Mouse (Mus musculus) neural tube, embryonic 14.5 days (tissue): ENCODE results near the gene Wnt3. TPM values are rescaled to one million over a fixed set of nuclear protein-coding genes. Genes with fewer than 3 reads are reported as not detected.

Source experiments
- ATAC-seq: fragments of 200-750 bp; cut with Nextera tagmentation; 2 replicates; pipeline ENCODE4 v1.8.0; 2017; ENCODE audit warnings: low read depth, mild to moderate bottlenecking, moderate TSS enrichment, moderate library complexity
- H3K27ac ChIP-seq: fragments of 300-500 bp; sonication (generic); 2 replicates; pipeline ENCODE4 v1.5.1; 2014; ENCODE audit warnings: low read depth, mild to moderate bottlenecking, control low read depth, low read length, moderate library complexity, mixed read lengths
- H3K27me3 ChIP-seq: fragments of 300-500 bp; sonication (generic); 2 replicates; pipeline ENCODE4 v1.6.1; 2014; ENCODE audit warnings: low read length; ENCODE audit not compliant: control insufficient read depth, insufficient read depth
- H3K36me3 ChIP-seq: fragments of 300-500 bp; sonication (generic); 2 replicates; pipeline ENCODE4 v1.6.1; 2014; ENCODE audit warnings: low read length, mixed read lengths; ENCODE audit not compliant: control insufficient read depth, insufficient read depth
- H3K4me1 ChIP-seq: fragments of 300-500 bp; sonication (generic); 2 replicates; pipeline ENCODE4 v1.6.1; 2014; ENCODE audit warnings: low read length; ENCODE audit not compliant: control insufficient read depth, insufficient read depth
- H3K4me2 ChIP-seq: fragments of 300-500 bp; sonication (generic); 2 replicates; pipeline ENCODE4 v1.6.1; 2014; ENCODE audit warnings: mild to moderate bottlenecking, low read depth, low read length, control low read depth
- H3K4me3 ChIP-seq: fragments of 300-500 bp; sonication (generic); 2 replicates; pipeline ENCODE4 v1.5.1; 2014; ENCODE audit warnings: low read depth, low read length, control low read depth, mixed read lengths
- H3K9ac ChIP-seq: fragments of 300-500 bp; sonication (generic); replicated peaks from 2 replicates; pipeline ENCODE4 v1.6.1; 2014; ENCODE audit warnings: low read depth, mild to moderate bottlenecking, control low read depth, low read length, mixed read lengths
- H3K9me3 ChIP-seq: fragments of 300-500 bp; sonication (generic); 2 replicates; pipeline ENCODE4 v1.6.1; 2016; ENCODE audit warnings: low read length; ENCODE audit not compliant: control insufficient read depth
- WGBS: fragments of 180-500 bp; shearing (Covaris S2); extraction: QIAGEN DNeasy Blood & Tissue Kit; methylation state at CpG from one replicate; pipeline ENCODE4 v1.1.7; 2014; 5-methylcytosine and 5-hydroxymethylcytosine counted together
- polyA plus RNA-seq: library from polyadenylated mRNA; unstranded; fragments of >200 nt; fragmentation: Nextera tagmentation; extraction: Ambion mirVana; gene quantifications from 2 replicates; pipeline ENCODE4 v1.2.1, GENCODE M21; 2014

The Wnt3 gene
- polyA plus RNA-seq, 1 experiment from 2014 or later = 11.2 TPM

DNA sequence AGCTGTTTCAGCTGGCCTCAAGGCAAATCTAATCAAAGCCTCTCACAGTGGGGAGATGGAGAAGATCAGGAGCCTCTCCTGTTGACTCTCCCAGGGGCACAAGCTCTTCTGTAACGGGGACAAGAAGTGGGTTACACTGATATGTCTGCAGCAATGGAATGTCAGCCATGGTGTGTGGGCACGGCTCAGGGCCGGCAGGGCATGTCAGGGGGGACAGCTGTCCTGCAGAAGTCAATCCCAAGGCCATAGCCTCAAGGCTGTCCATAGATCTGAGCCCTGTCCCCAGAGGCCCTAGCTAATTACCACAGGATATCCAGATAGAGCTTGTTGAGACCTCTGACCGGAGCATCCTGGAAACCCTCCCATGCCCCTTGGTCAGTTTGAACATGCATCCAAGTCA lies 30.9 kb downstream of the Wnt3 start:
- no peak overlapping the region for H3K9ac ChIP-seq
- no peak overlapping the region for H3K27ac ChIP-seq
- 0 out of 2 replicates have a peak, but pooled peaks cover 2% of the 10 kb centered on the region for H3K9me3 ChIP-seq
- no peak for ATAC-seq
- no peaks in the 10 kb centered on the region for H3K36me3 ChIP-seq
- no peaks in the 10 kb centered on the region for H3K27me3 ChIP-seq
- 86% methylated on average over 4 of the region's 4 CpGs for WGBS
- H3K4me3 ChIP-seq = no peak overlapping the region
- H3K4me1 ChIP-seq = peaks cover 18% of the 10 kb centered on the region
- H3K4me2 ChIP-seq = no peak overlapping the region

DNA sequence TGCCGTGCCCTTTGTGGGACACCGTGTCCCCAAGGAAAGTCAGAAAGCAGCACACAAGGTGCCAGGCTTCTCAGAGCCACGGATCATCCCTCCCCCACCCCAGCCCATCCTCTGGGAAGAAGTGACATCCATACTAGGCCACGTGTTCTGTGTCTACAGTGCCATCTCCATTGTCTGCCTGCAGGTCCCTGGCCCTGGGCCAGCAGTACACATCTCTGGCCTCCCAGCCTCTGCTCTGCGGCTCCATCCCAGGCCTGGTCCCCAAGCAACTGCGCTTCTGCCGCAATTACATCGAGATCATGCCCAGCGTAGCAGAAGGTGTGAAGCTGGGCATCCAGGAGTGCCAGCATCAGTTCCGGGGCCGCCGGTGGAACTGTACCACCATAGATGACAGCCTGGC lies 34.0 kb downstream of the Wnt3 start:
- 30% methylated on average over 12 of the region's 12 CpGs for WGBS
- Histone ChIP-seq H3K9ac (peak overlapping the region; percentile 8; the same call in 1 of the 2 replicates), H3K27me3 (no peaks in the 10 kb centered on the region), H3K27ac (peak overlapping the region; percentile 69), H3K4me1 (peaks cover 27% of the 10 kb centered on the region), H3K9me3 (0 out of 2 replicates have a peak, but pooled peaks cover 2% of the 10 kb centered on the region), H3K4me3 (peak overlapping the region; percentile 54; the same call in 1 of the 2 replicates), H3K4me2 (peak overlapping the region; percentile 94), H3K36me3 (no peaks in the 10 kb centered on the region)
- ATAC-seq = peak; percentile 76

DNA sequence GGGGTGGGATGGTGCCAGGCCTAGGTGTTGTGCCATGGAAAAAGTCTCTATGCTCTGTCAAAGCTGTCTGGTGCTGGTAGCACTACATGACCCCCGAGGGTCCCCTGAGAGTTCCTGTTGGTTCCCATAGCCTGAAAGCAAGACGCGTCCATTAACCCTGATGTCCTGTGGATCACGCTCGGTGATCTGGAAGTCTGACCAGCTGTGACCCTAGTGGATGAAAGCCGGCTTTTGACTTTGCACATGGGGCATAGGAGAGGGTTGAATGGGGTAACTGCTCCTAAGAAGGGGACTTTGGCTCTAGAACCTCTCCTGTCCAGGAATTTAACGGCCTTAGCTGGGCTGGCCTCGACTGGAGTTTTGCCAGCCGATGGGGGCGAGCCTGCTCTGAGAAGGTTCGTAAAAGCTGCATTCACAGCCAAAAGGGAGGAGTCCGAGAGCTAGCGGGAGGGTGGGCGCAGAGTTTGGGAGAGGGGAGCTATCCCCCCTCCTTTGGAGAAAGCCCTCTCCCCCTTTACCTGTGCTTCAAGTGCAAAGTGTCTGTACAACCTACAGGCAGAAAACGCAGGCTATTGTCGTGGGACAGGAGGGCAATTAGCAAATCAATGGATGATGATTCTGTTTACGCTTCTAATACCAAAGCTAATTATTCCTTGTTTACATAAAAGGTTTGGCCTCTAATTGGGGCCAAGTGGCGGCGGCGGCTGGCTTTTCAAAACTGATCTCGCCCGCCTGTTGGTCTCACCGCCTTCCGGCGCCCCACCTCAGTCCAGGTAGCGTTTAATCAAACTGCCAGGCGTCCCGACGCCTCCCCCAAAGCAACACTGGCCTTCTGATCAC lies 35.0 kb downstream of the Wnt3 start:
- peak overlapping the region; percentile 83 for H3K9ac ChIP-seq
- H3K36me3 ChIP-seq = no peaks in the 10 kb centered on the region
- peak overlapping the region; percentile 54 for H3K4me3 ChIP-seq
- no peaks in the 10 kb centered on the region for H3K27me3 ChIP-seq
- H3K4me2 ChIP-seq = peak overlapping the region; percentile 94
- peaks cover 27% of the 10 kb centered on the region for H3K4me1 ChIP-seq
- ATAC-seq = no peak
- H3K9me3 ChIP-seq = 0 out of 2 replicates have a peak, but pooled peaks cover 2% of the 10 kb centered on the region
- H3K27ac ChIP-seq = peak overlapping the region; percentile 88
- WGBS = 4% methylated on average over 29 of the region's 29 CpGs

DNA sequence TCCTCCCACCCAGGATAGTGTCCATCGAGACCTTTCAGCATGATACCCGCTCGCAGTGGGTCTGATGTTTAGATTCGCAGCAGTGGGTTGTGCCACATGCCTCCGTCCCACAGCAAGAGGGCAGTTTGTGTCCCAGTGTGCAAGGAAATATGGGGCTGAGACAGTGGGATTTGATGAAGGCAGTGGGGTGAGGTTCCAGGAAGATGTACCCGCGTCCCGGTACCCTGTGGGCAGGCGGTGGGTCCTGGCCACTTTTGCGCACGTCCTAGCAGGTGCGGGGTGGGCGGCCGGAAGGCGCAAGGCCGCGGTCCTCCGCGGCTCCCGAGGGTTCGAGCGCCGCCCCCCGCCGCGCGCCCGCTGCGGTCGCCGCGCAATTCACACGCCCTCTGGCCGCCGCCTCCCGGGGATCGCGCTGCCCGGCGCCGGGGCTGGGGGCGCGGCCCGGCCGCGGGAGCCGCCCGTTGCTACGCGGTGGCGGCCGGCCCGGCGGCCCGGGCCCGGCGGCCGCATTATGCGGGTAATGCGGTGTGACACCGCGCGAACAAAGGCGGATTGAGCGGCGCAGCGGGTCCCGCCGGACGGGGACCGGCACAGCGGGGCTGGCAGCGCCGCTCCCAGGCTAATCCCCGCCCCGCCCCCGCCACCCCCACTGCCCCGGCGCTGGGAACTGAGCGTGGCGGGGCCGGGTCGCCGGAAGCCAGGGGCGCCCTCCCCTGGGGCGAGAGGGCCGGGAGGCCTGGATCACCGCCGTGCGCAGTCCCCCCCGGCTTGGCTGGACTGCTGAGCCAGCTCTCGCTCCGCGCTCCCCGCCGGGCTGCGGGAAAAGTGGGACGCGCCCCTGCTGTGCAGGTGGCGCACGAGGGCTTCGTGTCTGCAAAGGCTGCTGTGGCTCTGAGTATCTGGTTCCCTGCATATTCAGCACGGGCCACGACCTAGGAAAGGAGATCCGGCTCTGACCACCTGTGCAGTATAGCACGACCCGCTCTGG lies 36.0 kb downstream of the Wnt3 start:
- Histone ChIP-seq H3K27me3 (no peaks in the 10 kb centered on the region), H3K36me3 (no peaks in the 10 kb centered on the region), H3K4me1 (peaks cover 27% of the 10 kb centered on the region), H3K9ac (peak overlapping the region; percentile 83), H3K27ac (peak overlapping the region; percentile 88), H3K9me3 (0 out of 2 replicates have a peak, but pooled peaks cover 2% of the 10 kb centered on the region), H3K4me2 (peak overlapping the region; percentile 94), H3K4me3 (peak overlapping the region; percentile 54)
- under 1% methylated on average over 92 of the region's 107 CpGs for WGBS
- ATAC-seq = peak; percentile 42

DNA sequence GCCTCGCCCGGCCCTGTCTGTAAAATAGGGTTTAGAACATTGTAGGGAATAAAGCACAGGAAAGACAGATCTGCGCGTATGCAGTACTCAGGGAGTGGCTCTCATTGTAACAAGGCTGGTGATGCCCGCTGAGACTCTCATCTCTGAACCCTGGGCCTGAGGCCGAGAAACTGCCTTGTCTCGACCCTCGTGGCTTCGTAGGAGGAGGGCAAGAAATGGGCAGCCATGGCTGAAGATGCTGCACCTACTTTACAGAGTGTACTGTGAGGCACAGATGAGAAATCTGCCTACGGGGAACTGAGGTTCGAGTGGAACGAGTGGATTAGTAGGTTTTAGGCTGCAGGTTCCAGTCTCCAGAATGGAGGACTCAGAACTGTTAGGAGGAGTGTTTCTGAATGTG lies 36.7 kb downstream of the Wnt3 start:
- peak overlapping the region; percentile 88 for H3K27ac ChIP-seq
- H3K4me3 ChIP-seq = peak overlapping the region; percentile 54
- peaks cover 27% of the 10 kb centered on the region for H3K4me1 ChIP-seq
- no peaks in the 10 kb centered on the region for H3K27me3 ChIP-seq
- ATAC-seq = 0 out of 2 replicates have a peak, but pooled peaks have one; percentile 1
- H3K9me3 ChIP-seq = no peaks in the 10 kb centered on the region
- WGBS = 10% methylated on average over 12 of the region's 12 CpGs
- H3K9ac ChIP-seq = peak overlapping the region; percentile 83
- H3K36me3 ChIP-seq = no peaks in the 10 kb centered on the region
- peak overlapping the region; percentile 94 for H3K4me2 ChIP-seq

DNA sequence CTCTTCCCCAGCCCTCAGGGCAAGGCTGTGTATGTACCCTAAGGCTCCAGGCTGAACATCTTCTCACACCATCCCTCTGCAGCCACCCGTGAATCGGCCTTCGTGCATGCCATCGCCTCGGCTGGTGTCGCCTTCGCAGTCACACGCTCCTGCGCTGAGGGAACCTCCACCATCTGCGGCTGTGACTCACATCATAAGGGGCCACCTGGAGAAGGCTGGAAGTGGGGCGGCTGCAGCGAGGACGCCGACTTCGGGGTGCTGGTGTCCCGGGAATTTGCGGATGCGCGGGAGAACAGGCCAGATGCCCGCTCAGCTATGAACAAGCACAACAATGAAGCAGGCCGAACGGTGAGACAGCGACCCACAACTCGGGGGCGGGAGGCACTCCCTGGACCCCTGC lies 37.3 kb downstream of the Wnt3 start:
- H3K4me1 ChIP-seq = peaks cover 32% of the 10 kb centered on the region
- WGBS = 41% methylated on average over 25 of the region's 25 CpGs
- H3K4me2 ChIP-seq = peak overlapping the region; percentile 94; the same call in 1 of the 2 replicates
- H3K27me3 ChIP-seq = no peaks in the 10 kb centered on the region
- H3K27ac ChIP-seq = no peak overlapping the region
- no peak overlapping the region for H3K4me3 ChIP-seq
- 0 out of 2 replicates have a peak overlapping the region, but pooled peaks have one; percentile 7 for H3K9ac ChIP-seq
- H3K36me3 ChIP-seq = no peaks in the 10 kb centered on the region
- H3K9me3 ChIP-seq = no peaks in the 10 kb centered on the region
- ATAC-seq = no peak

DNA sequence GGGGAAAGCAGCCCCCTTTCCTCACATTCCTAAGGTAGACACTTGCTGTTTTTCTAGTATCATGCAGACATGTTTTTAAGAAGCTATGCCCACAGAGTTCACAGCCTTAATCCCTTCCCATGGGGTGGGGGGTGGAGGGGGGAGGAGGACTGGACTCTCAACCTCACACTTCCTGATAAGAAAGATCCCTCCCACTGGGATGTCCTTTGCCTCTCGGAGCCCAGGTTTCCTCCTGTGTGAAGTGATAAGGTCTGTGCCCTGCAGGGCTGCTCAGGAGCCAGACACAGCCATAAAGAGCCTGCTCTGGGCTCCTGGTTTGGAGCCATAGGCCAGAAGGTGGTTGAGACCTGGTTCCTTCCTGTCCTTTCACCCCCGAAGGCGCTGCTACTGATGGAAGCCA lies 40.9 kb downstream of the Wnt3 start:
- H3K4me1 ChIP-seq = peaks cover 14% of the 10 kb centered on the region; the same call in 1 of the 2 replicates
- H3K27me3 ChIP-seq = no peaks in the 10 kb centered on the region
- no peak for ATAC-seq
- H3K27ac ChIP-seq = no peak overlapping the region
- no peak overlapping the region for H3K4me3 ChIP-seq
- WGBS = 59% methylated on average over 3 of the region's 3 CpGs
- no peaks in the 10 kb centered on the region for H3K9me3 ChIP-seq
- no peaks in the 10 kb centered on the region for H3K36me3 ChIP-seq
- no peak overlapping the region for H3K9ac ChIP-seq
- no peak overlapping the region for H3K4me2 ChIP-seq

DNA sequence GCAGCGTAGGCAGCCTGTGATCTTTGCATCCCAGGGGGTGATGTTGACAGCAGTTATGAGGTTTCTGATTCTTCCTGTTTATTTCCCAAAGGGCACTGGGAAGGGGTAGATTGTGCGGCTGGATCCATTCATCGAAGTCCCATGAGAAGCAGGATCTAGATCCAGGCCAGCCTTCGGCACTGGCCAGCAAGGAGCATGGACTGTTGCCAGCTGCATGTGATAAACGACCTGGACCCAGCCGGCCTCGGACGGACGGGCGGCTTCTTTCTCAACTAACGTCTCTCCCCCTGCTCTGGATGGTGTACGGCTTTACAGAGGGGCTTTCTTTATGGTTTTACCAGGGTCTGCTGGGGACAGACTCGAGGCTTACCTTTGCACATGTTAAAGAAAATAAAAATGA lies 42.0 kb downstream of the Wnt3 start:
- Histone ChIP-seq H3K9me3 (no peaks in the 10 kb centered on the region), H3K4me3 (no peak overlapping the region), H3K9ac (no peak overlapping the region), H3K27me3 (no peaks in the 10 kb centered on the region), H3K36me3 (0 out of 2 replicates have a peak, but pooled peaks cover 4% of the 10 kb centered on the region), H3K4me2 (no peak overlapping the region), H3K4me1 (0 out of 2 replicates have a peak, but pooled peaks cover 5% of the 10 kb centered on the region), H3K27ac (no peak overlapping the region)
- WGBS = 18% methylated on average over 13 of the region's 13 CpGs
- no peak for ATAC-seq
